Mouse (Mus musculus): ENCODE measurements at regions not wholly inside any gene's neighbourhood (a gene's known extent, or its start where the extent isn't known, plus 50 kb on each side); places are given as distances from the start of the nearest gene placed in this dataset.
"Not testable (repeated sequence)": the region's sequence is repeated elsewhere in the genome, so short reads cannot be mapped to it uniquely, and the experiment has no call there.

GRCm38 (mm10) chr4:89530050-89530911 lies 149.0 kb upstream of the Dmrta1 start:
- Histone ChIP-seq H3K27ac (no peak overlapping the region), H3K27me3 (ENCODE audit: insufficient read depth, low read length) (peaks cover 8% of the 10 kb centered on the region; the same call in 1 of the 2 replicates), H3K4me2 (ENCODE audit: low read length) (no peak overlapping the region), H3K9me3 (replicated peaks; ENCODE audit: low read length) (no peaks in the 10 kb centered on the region), H3K36me3 (ENCODE audit: insufficient read depth, low read length) (no peaks in the 10 kb centered on the region), H3K9ac (ENCODE audit: low read depth, low read length) (no peak overlapping the region), H3K4me3 (replicated peaks; ENCODE audit: low read depth, low read length) (no peak overlapping the region), H3K4me1 (replicated peaks; ENCODE audit: insufficient read depth, low read length) (no peaks in the 10 kb centered on the region)
- TF ChIP-seq CTCF (IDR thresholded peaks at IDR 0.05; ENCODE audit: low read depth) = no peak
- DNase-seq (ENCODE audit: low spot score) (no peak), ATAC-seq (replicated peaks; ENCODE audit: low FRiP score, low read depth) (no peak)
- WGBS = 80% methylated on average over 5 of the region's 5 CpGs

GRCm38 (mm10) chr4:89527966-89528365 lies 151.3 kb upstream of the Dmrta1 start:
- DNase-seq (ENCODE audit: low spot score) (no peak), ATAC-seq (replicated peaks; ENCODE audit: low FRiP score, low read depth) (no peak)
- Histone ChIP-seq H3K27ac (no peak overlapping the region), H3K27me3 (ENCODE audit: insufficient read depth, low read length) (peaks cover 8% of the 10 kb centered on the region; the same call in 1 of the 2 replicates), H3K36me3 (ENCODE audit: insufficient read depth, low read length) (no peaks in the 10 kb centered on the region), H3K4me3 (replicated peaks; ENCODE audit: low read depth, low read length) (no peak overlapping the region), H3K9ac (ENCODE audit: low read depth, low read length) (no peak overlapping the region), H3K9me3 (replicated peaks; ENCODE audit: low read length) (no peaks in the 10 kb centered on the region), H3K4me2 (ENCODE audit: low read length) (no peak overlapping the region), H3K4me1 (replicated peaks; ENCODE audit: insufficient read depth, low read length) (no peaks in the 10 kb centered on the region)
- no peak for TF ChIP-seq CTCF (IDR thresholded peaks at IDR 0.05; ENCODE audit: low read depth)
- 68% methylated on average over 1 of the region's 1 CpGs for WGBS

DNA sequence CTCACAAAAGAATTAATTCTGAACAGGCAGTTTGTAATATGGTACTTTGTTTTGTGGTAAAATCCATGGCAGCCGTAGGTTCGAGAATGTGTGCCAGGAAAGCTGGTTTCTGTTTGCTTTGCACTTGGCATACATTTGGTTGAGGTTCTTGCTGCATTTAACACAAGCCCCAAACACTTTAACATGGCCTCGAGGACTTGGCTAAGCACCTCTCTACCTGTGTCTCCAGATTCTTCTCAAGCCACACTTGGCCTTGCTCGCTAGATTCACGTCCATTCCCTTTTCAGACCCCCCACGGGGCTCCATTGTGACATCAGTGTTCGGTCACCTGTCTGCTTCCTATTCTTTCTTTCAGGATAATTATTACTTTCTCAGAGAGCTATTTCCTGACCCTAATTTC lies 151.9 kb upstream of the Dmrta1 start:
- no peaks in the 10 kb centered on the region for H3K9me3 ChIP-seq (replicated peaks; ENCODE audit: low read length)
- ATAC-seq (replicated peaks; ENCODE audit: low FRiP score, low read depth) (no peak), DNase-seq (ENCODE audit: low spot score) (no peak)
- no peak overlapping the region for H3K4me2 ChIP-seq (ENCODE audit: low read length)
- H3K27me3 ChIP-seq (ENCODE audit: insufficient read depth, low read length) = peaks cover 8% of the 10 kb centered on the region; the same call in 1 of the 2 replicates
- H3K27ac ChIP-seq = no peak overlapping the region
- H3K4me3 ChIP-seq (replicated peaks; ENCODE audit: low read depth, low read length) = no peak overlapping the region
- no peaks in the 10 kb centered on the region for H3K4me1 ChIP-seq (replicated peaks; ENCODE audit: insufficient read depth, low read length)
- 78% methylated on average over 7 of the region's 7 CpGs for WGBS
- TF ChIP-seq CTCF (IDR thresholded peaks at IDR 0.05; ENCODE audit: low read depth) = no peak
- H3K9ac ChIP-seq (ENCODE audit: low read depth, low read length) = no peak overlapping the region
- no peaks in the 10 kb centered on the region for H3K36me3 ChIP-seq (ENCODE audit: insufficient read depth, low read length)

DNA sequence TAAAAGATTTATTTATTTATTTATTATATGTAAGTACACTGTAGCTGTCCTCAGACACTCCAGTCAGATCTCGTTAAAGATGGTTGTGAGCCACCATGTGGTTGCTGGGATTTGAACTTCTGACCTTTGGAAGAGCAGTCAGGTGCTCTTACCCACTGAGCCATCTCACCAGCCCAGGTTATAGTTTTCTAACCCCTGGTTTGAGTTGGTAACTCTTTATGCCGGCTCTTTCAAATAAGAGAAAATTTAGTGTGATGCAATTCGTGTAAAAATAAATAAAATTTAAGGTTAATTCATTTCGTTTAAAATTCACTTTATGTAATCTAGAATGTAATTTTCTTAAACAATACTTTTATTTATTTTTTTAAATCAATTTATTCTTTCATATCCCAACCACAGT lies 153.7 kb upstream of the Dmrta1 start:
- not testable (repeated sequence) for H3K4me2 ChIP-seq (ENCODE audit: low read length); H3K4me3 ChIP-seq (replicated peaks; ENCODE audit: low read depth, low read length); DNase-seq (ENCODE audit: low spot score); H3K36me3 ChIP-seq (ENCODE audit: insufficient read depth, low read length); H3K27me3 ChIP-seq (ENCODE audit: insufficient read depth, low read length); ATAC-seq (replicated peaks; ENCODE audit: low FRiP score, low read depth); H3K9me3 ChIP-seq (replicated peaks; ENCODE audit: low read length); H3K27ac ChIP-seq; H3K4me1 ChIP-seq (replicated peaks; ENCODE audit: insufficient read depth, low read length); H3K9ac ChIP-seq (ENCODE audit: low read depth, low read length)
- WGBS = 64% methylated on average over 4 of the region's 4 CpGs

GRCm38 (mm10) chr4:89524260-89525200 lies 154.7 kb upstream of the Dmrta1 start:
- Histone ChIP-seq H3K36me3 (ENCODE audit: insufficient read depth, low read length) (no peaks in the 10 kb centered on the region), H3K9me3 (replicated peaks; ENCODE audit: low read length) (no peaks in the 10 kb centered on the region), H3K27me3 (ENCODE audit: insufficient read depth, low read length) (peaks cover 8% of the 10 kb centered on the region; the same call in 1 of the 2 replicates), H3K4me3 (replicated peaks; ENCODE audit: low read depth, low read length) (peak overlapping the region; percentile 35), H3K4me2 (ENCODE audit: low read length) (peak overlapping the region; percentile 62), H3K4me1 (replicated peaks; ENCODE audit: insufficient read depth, low read length) (no peaks in the 10 kb centered on the region), H3K27ac (no peak overlapping the region), H3K9ac (ENCODE audit: low read depth, low read length) (0 out of 2 replicates have a peak overlapping the region, but pooled peaks have one; percentile 31)
- peak; percentile 81 for TF ChIP-seq CTCF (IDR thresholded peaks at IDR 0.05; ENCODE audit: low read depth)
- WGBS = 1% methylated on average over 40 of the region's 40 CpGs
- DNase-seq (ENCODE audit: low spot score) (peak; percentile 91), ATAC-seq (replicated peaks; ENCODE audit: low FRiP score, low read depth) (peak; percentile 59; the same call in 1 of the 2 replicates)
